Mouse (Mus musculus) hindbrain, embryonic 13.5 days (tissue): ENCODE results near the gene Trpm3. TPM values are rescaled to one million over a fixed set of nuclear protein-coding genes. Genes with fewer than 3 reads are reported as not detected.

Source experiments
- ATAC-seq: fragments of 200-750 bp; cut with Nextera tagmentation; 2 replicates; pipeline ENCODE4 v1.8.0; 2017; ENCODE audit warnings: moderate TSS enrichment; ENCODE audit not compliant: low FRiP score
- H3K27ac ChIP-seq: fragments of 300-500 bp; sonication (generic); 2 replicates; pipeline ENCODE4 v1.5.1; 2015; ENCODE audit warnings: inconsistent platforms, mild to moderate bottlenecking, moderate library complexity
- H3K27me3 ChIP-seq: fragments of 300-500 bp; sonication (generic); 2 replicates; pipeline ENCODE4 v1.6.1; 2015; ENCODE audit warnings: mild to moderate bottlenecking, inconsistent platforms
- H3K36me3 ChIP-seq: fragments of 300-500 bp; sonication (generic); 2 replicates; pipeline ENCODE4 v1.6.1; 2015; ENCODE audit warnings: mild to moderate bottlenecking, inconsistent platforms
- H3K4me1 ChIP-seq: fragments of 300-500 bp; sonication (generic); replicated peaks from 2 replicates; pipeline ENCODE4 v1.6.1; 2015; ENCODE audit warnings: inconsistent platforms
- H3K4me2 ChIP-seq: fragments of 300-500 bp; sonication (generic); 2 replicates; pipeline ENCODE4 v1.6.1; 2015; ENCODE audit warnings: inconsistent platforms, mild to moderate bottlenecking, moderate library complexity
- H3K4me3 ChIP-seq: fragments of 300-500 bp; sonication (generic); 2 replicates; pipeline ENCODE4 v1.5.1; 2015; ENCODE audit warnings: mild to moderate bottlenecking, inconsistent platforms
- H3K9ac ChIP-seq: fragments of 300-500 bp; sonication (generic); 2 replicates; pipeline ENCODE4 v1.6.1; 2015; ENCODE audit warnings: mild to moderate bottlenecking, inconsistent platforms
- H3K9me3 ChIP-seq: fragments of 300-500 bp; sonication (generic); 2 replicates; pipeline ENCODE4 v1.6.1; 2016; ENCODE audit warnings: inconsistent platforms
- WGBS: fragments of 180-500 bp; shearing (Covaris S2); methylation state at CpG from one replicate; pipeline ENCODE4 v1.1.7; 2015; 5-methylcytosine and 5-hydroxymethylcytosine counted together
- polyA plus RNA-seq: library from polyadenylated mRNA; unstranded; fragments of >200 nt; fragmentation: Nextera tagmentation; extraction: Ambion mirVana; gene quantifications from 2 replicates; pipeline ENCODE4 v1.2.1, GENCODE M21; 2015

Trpm3 gene
- polyA plus RNA-seq, 1 experiment from 2014 or later, result 33.2 TPM

DNA sequence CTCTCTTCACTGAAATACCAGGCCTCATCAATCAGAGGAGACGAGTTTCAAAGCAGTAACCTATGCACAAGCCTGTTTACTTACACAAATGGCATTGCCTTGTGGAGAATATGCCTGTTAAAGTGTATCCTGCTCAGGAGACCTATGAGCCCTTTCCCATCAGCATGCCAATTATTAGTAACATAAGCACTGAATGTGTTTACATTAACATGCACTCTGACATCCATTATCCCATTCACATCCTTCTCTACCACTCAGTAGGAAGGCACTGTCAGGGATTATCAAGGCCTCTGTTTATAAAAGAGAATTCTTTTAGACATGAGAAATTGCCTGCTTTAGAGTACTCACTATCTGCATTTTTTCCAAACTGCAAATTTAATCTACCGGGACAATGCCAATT is 598.0 kb downstream of the Trpm3 start:
- Histone ChIP-seq H3K4me3 (no peak overlapping the region), H3K9ac (no peak overlapping the region), H3K27me3 (no peaks in the 10 kb centered on the region), H3K36me3 (no peaks in the 10 kb centered on the region), H3K4me2 (no peak overlapping the region), H3K9me3 (no peaks in the 10 kb centered on the region), H3K27ac (no peak overlapping the region), H3K4me1 (0 out of 2 replicates have a peak, but pooled peaks cover 4% of the 10 kb centered on the region)
- ATAC-seq, result no peak
- whole genome bisulfite sequencing, result 51% methylated on average over 2 of the region's 2 CpGs

DNA sequence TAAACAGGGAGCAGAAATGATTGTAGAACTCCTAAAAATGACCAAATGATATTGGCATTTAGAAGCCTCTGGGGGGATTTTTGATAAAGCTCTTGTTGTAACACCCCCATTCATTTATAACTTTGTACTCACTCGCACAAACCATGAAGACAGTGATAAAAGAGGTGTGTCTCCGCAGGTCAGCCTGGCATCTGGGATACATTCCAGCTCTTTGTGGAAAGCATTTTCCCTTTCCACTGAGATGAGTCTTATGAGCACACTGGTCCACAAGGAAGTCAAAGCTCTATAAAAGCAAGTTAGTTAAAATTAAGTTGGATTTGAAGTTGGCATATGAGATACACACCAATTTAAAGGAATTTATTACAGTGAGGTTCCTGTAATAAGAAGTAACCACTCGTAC is 600.4 kb downstream of the Trpm3 start:
- H3K27ac ChIP-seq, result no peak overlapping the region
- H3K36me3 ChIP-seq, result no peaks in the 10 kb centered on the region
- no peaks in the 10 kb centered on the region for H3K27me3 ChIP-seq
- no peak overlapping the region for H3K4me2 ChIP-seq
- 0 out of 2 replicates have a peak, but pooled peaks cover 4% of the 10 kb centered on the region for H3K4me1 ChIP-seq
- no peaks in the 10 kb centered on the region for H3K9me3 ChIP-seq
- WGBS, result 80% methylated on average over 3 of the region's 3 CpGs
- ATAC-seq, result no peak
- no peak overlapping the region for H3K4me3 ChIP-seq
- H3K9ac ChIP-seq, result no peak overlapping the region

DNA sequence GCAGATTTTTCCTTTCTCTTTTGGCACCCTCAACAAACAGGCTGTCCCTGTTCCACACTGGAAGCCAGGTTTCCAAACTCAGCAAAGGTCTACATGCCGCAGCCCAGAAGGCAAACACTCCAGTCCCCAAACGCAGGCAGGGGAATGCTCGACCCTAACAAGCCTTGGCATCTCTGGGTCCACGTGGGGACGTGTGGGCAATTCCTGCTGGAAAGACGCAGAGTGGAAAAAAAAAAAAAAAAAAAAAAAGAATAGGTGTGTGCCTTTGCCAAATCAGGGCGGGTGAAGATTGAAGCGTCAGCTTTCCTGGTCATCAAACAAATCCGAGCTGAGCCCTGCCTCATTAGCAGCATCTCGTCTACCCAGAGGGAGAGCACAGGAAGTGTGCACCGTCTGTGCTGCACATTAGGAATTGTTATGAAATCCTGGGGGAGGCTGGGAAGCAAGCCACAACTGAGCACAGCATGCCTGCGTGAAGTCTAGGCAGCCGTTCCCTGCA is 614.5 kb downstream of the Trpm3 start:
- no peak for ATAC-seq
- H3K27ac ChIP-seq, result no peak overlapping the region

DNA sequence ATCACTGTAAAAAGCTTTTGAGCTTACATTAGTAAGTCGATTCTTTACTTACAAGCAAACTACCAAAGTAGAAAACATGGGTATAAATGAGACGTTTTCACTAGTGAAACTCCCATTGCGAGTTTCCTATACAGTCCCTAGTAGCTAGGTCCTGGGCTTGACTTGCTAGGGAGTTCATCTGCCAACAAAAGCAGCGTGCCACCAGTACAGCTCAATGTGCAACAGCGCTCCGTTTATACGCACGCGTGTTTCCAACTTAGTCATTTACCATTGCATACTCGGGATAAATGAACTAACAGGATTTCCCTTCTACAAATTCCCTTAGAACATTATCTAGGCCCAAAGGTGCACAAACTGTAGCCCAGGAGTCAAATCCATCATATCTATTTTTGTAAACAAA is 615.2 kb downstream of the Trpm3 start:
- Histone ChIP-seq H3K4me1 (peaks cover 4% of the 10 kb centered on the region), H3K27ac (no peak overlapping the region), H3K4me3 (no peak overlapping the region), H3K9me3 (no peaks in the 10 kb centered on the region), H3K36me3 (no peaks in the 10 kb centered on the region), H3K9ac (no peak overlapping the region), H3K27me3 (no peaks in the 10 kb centered on the region), H3K4me2 (no peak overlapping the region)
- 88% methylated on average over 10 of the region's 10 CpGs for WGBS
- ATAC-seq, result no peak

More for the DNA sequence above, 614.5 kb downstream of the Trpm3 start:
- Histone ChIP-seq H3K36me3 (no peaks in the 10 kb centered on the region), H3K9ac (no peak overlapping the region), H3K4me3 (no peak overlapping the region), H3K9me3 (no peaks in the 10 kb centered on the region), H3K4me2 (no peak overlapping the region), H3K27me3 (no peaks in the 10 kb centered on the region), H3K4me1 (peaks cover 4% of the 10 kb centered on the region)
- 58% methylated on average over 13 of the region's 13 CpGs for WGBS

DNA sequence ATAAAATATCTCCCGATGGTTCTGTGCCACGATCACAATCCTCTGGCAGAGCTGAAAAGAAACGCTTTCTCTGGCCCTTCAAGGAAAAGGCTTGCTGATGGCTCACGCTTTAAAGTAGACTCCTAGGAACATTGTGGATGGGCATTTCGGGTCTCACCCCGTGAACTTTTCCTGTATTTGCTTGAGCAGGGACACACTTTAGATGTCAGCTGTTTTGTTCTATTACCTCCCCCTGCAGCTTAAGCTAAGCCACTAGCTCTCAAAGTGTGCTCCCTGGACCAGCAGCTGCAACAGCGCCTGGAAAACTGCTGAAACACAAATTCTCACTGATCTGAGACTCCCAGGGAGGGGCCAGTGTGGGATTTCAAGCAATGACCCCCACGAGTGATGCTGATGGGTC is 615.7 kb downstream of the Trpm3 start:
- Histone ChIP-seq H3K36me3 (no peaks in the 10 kb centered on the region), H3K4me1 (peaks cover 4% of the 10 kb centered on the region), H3K9me3 (no peaks in the 10 kb centered on the region), H3K27me3 (no peaks in the 10 kb centered on the region), H3K4me3 (no peak overlapping the region), H3K27ac (no peak overlapping the region), H3K9ac (no peak overlapping the region), H3K4me2 (no peak overlapping the region)
- WGBS, result 74% methylated on average over 8 of the region's 8 CpGs
- ATAC-seq, result no peak

DNA sequence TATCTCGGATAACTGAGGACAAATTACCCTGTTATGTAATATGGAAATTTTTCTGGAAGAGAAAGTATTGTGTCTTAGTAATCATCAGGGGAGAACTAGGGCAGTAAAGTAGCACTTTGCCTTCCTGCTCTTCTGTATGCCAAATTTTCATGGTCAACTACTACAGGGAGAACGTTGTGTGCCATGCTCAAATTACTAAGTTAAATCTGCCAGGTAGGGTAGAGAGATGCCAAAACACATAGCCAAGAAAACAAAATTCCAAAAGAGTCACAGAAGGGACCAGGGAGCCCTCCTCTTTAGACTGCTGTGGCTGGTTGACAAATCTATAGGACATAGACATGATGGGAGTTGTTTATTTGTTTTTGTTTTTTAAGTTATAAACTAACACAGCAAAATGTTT is 619.6 kb downstream of the Trpm3 start:
- Histone ChIP-seq H3K4me2 (no peak overlapping the region), H3K27me3 (no peaks in the 10 kb centered on the region), H3K27ac (no peak overlapping the region), H3K4me3 (no peak overlapping the region), H3K4me1 (peaks cover 3% of the 10 kb centered on the region), H3K36me3 (no peaks in the 10 kb centered on the region), H3K9ac (no peak overlapping the region), H3K9me3 (no peaks in the 10 kb centered on the region)
- no peak for ATAC-seq
- 89% methylated on average over 2 of the region's 2 CpGs for WGBS

DNA sequence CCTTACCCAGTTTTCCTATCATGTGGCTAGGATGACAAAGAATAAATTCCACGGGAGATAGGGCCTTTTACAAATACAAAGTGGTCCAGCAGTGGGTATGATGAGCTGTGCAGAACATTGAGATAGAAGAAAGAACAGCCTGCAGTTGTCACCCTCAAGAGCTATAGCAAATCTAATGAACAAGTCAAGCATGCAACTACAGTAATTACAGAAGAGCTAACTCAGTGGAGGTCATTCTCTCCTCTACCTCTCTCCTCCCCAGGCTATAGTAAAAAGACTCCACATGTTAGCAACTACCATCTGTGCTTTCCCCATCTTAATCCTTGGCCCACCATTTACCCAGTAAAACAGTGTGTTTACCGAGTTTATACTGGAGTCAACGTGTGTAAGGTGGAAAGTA is 629.4 kb downstream of the Trpm3 start:
- ATAC-seq, result no peak
- no peaks in the 10 kb centered on the region for H3K4me1 ChIP-seq
- H3K27me3 ChIP-seq, result no peaks in the 10 kb centered on the region
- no peak overlapping the region for H3K9ac ChIP-seq
- no peaks in the 10 kb centered on the region for H3K36me3 ChIP-seq
- 82% methylated on average over 3 of the region's 3 CpGs for whole genome bisulfite sequencing
- H3K4me3 ChIP-seq, result no peak overlapping the region
- H3K27ac ChIP-seq, result no peak overlapping the region
- no peak overlapping the region for H3K4me2 ChIP-seq
- no peaks in the 10 kb centered on the region for H3K9me3 ChIP-seq

DNA sequence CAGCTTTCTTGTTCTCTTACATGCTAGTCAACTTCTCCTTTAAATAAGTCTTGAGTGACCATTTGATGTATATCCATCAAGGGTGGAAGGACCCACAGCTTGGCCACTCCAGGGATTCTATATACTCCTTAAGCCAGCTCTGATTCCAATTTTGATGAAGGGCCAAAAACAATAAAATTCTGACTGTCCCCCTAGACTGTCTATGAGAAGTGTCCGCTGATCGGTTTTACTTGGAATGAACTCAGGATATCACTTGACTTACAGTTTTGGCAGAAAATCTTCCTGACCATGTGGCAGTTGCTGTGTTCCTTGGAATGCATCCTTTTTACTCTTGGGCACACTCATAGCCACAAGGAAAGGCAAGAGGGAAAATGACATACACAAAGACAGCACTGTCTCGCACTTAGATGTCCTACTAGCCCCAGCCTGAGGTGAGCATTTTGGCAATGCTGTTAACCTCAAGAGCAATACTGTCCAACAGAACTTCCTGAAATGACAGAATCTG is 636.4 kb downstream of the Trpm3 start:
- Histone ChIP-seq H3K9ac (no peak overlapping the region), H3K27me3 (no peaks in the 10 kb centered on the region), H3K4me2 (no peak overlapping the region), H3K36me3 (no peaks in the 10 kb centered on the region), H3K4me3 (no peak overlapping the region), H3K27ac (no peak overlapping the region), H3K9me3 (no peaks in the 10 kb centered on the region), H3K4me1 (no peaks in the 10 kb centered on the region)
- no peak for ATAC-seq
- 96% methylated on average over 3 of the region's 3 CpGs for WGBS

DNA sequence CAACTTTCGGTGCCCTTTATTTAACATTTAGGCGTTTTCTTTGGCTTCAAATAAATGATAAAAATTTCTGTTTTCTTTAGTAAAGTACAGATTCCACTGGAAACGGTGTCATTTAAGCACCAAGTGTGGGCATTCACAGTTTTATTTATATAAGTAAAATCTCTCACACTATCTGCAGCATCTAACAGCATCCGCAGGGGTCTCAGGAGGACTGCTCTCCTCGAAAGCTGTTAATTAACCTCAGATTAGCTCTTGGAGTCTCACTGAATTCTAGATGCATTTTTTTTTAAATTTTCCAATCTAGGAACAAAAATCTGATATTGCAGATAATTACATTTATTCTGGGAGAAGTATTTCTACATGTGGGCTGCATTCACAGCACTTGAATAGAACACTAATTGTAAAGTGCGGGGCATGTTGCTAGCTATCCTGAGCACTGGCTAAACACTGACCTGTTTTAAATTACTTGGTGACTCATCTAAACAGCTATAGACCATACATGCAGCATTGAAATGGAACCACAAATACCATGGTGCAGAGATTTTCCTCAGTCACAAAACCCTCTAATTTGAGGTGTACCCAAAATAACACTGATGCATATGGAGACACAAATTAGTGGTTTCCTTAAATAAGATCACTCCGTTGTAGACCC is 641.5 kb downstream of the Trpm3 start:
- Histone ChIP-seq H3K9ac (no peak overlapping the region), H3K36me3 (no peaks in the 10 kb centered on the region), H3K27me3 (no peaks in the 10 kb centered on the region), H3K4me3 (no peak overlapping the region), H3K9me3 (no peaks in the 10 kb centered on the region), H3K4me1 (no peaks in the 10 kb centered on the region), H3K27ac (no peak overlapping the region), H3K4me2 (no peak overlapping the region)
- ATAC-seq, result no peak
- 77% methylated on average over 7 of the region's 7 CpGs for WGBS

DNA sequence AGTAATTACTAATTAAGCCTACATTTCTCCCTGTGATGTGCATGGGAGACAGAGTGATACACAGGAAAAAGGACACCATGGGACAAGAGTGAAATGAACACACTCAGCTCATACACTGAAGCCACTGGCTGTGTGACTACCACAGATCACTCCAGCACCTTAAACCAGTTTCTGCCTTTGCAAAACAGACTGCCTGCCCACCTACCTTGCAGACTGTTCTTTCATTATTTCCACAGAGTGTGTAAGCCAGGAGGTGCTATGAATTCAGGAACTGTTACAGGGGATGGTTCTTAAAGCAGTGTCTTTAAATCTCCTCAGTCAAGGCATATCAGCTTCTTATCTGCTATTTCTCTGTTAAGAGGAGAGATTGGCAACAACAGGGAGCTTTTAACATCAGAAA is 642.7 kb downstream of the Trpm3 start:
- Histone ChIP-seq H3K36me3 (no peaks in the 10 kb centered on the region), H3K9me3 (no peaks in the 10 kb centered on the region), H3K4me1 (no peaks in the 10 kb centered on the region), H3K4me3 (no peak overlapping the region), H3K4me2 (no peak overlapping the region), H3K27me3 (no peaks in the 10 kb centered on the region), H3K27ac (no peak overlapping the region), H3K9ac (no peak overlapping the region)
- no peak for ATAC-seq

DNA sequence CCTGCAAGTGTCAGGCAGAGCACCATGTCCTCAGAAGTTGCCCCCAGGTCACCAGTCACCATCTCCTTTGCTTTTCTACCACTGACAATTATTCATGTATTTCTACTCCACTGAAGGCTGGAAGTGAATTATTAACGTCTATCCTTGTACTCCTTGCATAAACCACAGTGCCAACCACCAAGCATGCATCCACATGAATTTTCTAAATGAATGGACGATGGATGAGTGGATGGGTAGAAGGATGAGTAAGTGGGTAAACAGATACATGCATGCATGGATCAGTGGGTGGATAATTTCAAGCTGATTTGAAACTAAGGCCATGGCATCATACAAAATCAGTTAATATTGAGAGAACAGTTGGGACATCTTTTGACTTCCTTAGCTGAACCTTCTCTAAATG is 644.9 kb downstream of the Trpm3 start:
- Histone ChIP-seq H3K4me1 (no peaks in the 10 kb centered on the region), H3K27me3 (no peaks in the 10 kb centered on the region), H3K27ac (no peak overlapping the region), H3K4me3 (no peak overlapping the region), H3K4me2 (no peak overlapping the region), H3K36me3 (no peaks in the 10 kb centered on the region), H3K9me3 (no peaks in the 10 kb centered on the region), H3K9ac (no peak overlapping the region)
- WGBS, result 78% methylated on average over 2 of the region's 2 CpGs
- ATAC-seq, result no peak

DNA sequence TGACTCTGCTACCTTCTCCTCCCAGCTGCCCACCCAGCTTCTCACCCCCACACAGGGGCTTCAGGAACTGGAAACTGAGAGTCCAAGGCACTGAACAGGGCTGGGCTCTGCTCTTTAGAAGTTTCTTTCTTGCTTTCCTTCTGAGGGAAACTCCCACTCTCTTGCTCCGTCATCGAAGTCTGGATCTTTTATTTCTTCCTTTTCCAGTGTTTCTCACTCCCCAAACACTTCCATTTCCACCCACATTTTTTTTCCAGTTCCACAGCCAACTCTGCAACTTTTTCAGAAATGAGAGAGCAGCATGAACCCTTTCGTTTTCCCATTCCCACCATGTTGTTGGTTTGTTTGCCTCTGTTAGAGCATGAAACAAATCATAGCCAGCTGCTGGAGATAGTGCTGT is 650.9 kb downstream of the Trpm3 start:
- Histone ChIP-seq H3K27ac (no peak overlapping the region), H3K4me2 (no peak overlapping the region), H3K4me3 (no peak overlapping the region), H3K4me1 (no peaks in the 10 kb centered on the region), H3K27me3 (no peaks in the 10 kb centered on the region), H3K36me3 (peaks cover 6% of the 10 kb centered on the region; the same call in 1 of the 2 replicates), H3K9ac (no peak overlapping the region), H3K9me3 (no peaks in the 10 kb centered on the region)
- no peak for ATAC-seq
- WGBS, result 89% methylated on average over 3 of the region's 3 CpGs

DNA sequence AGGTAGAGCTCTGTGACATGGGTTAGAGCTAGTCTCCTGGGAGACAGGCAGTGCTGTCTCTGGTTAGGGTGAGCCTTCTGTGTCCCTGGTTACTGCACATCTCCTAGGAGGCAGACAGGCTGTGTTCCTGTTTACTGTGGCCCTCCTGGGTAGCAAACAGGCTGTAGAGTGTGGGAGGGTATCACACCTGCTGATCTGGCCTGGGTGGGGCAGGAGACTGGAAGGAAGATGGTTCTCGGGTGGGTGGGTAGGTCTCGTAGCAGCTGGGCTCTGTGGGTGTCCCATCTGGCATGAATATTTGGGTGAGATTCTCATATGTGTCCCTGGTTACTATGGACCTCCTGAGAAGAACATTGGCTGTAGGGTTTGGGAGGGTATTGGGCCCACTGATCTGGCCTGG is 658.1 kb downstream of the Trpm3 start:
- Histone ChIP-seq H3K27me3 (no peaks in the 10 kb centered on the region), H3K27ac (no peak overlapping the region), H3K4me2 (no peak overlapping the region), H3K4me3 (no peak overlapping the region), H3K9ac (no peak overlapping the region), H3K36me3 (peaks cover 6% of the 10 kb centered on the region; the same call in 1 of the 2 replicates), H3K4me1 (no peaks in the 10 kb centered on the region), H3K9me3 (no peaks in the 10 kb centered on the region)
- ATAC-seq, result no peak
- WGBS, result 93% methylated on average over 2 of the region's 2 CpGs
